Mouse (Mus musculus) neural tube, embryonic 13.5 days (tissue): ENCODE measurements around the gene Ntsr2. TPM values are rescaled to one million over a fixed set of nuclear protein-coding genes. Genes with fewer than 3 reads are reported as not detected.

Experiments used
- ATAC-seq: fragments of 200-750 bp; cut with Nextera tagmentation; 2 replicates; pipeline ENCODE4 v1.8.0; 2017; ENCODE audit warnings: low read depth, mild to moderate bottlenecking, moderate TSS enrichment, moderate library complexity
- H3K27ac ChIP-seq: fragments of 300-500 bp; sonication (generic); replicated peaks from 2 replicates; pipeline ENCODE4 v1.5.1; 2015; ENCODE audit warnings: moderate library complexity, mild to moderate bottlenecking, inconsistent platforms
- H3K27me3 ChIP-seq: fragments of 300-500 bp; sonication (generic); 2 replicates; pipeline ENCODE4 v1.6.1; 2015; ENCODE audit warnings: mild to moderate bottlenecking, inconsistent platforms
- H3K36me3 ChIP-seq: fragments of 300-500 bp; sonication (generic); 2 replicates; pipeline ENCODE4 v1.6.1; 2015; ENCODE audit warnings: mild to moderate bottlenecking, inconsistent platforms
- H3K4me1 ChIP-seq: fragments of 300-500 bp; sonication (generic); replicated peaks from 2 replicates; pipeline ENCODE4 v1.6.1; 2015; ENCODE audit warnings: inconsistent platforms
- H3K4me2 ChIP-seq: fragments of 300-500 bp; sonication (generic); 2 replicates; pipeline ENCODE4 v1.6.1; 2015; ENCODE audit warnings: inconsistent platforms, mild to moderate bottlenecking, moderate library complexity
- H3K4me3 ChIP-seq: fragments of 300-500 bp; sonication (generic); 2 replicates; pipeline ENCODE4 v1.5.1; 2015; ENCODE audit warnings: mild to moderate bottlenecking, inconsistent platforms
- H3K9ac ChIP-seq: fragments of 300-500 bp; sonication (generic); 2 replicates; pipeline ENCODE4 v1.6.1; 2015; ENCODE audit warnings: moderate library complexity, mild to moderate bottlenecking, inconsistent platforms
- H3K9me3 ChIP-seq: fragments of 300-500 bp; sonication (generic); 2 replicates; pipeline ENCODE4 v1.6.1; 2016; ENCODE audit warnings: inconsistent platforms
- WGBS: fragments of 180-500 bp; shearing (Covaris S2); methylation state at CpG from one replicate; pipeline ENCODE4 v1.1.7; 2015; 5-methylcytosine and 5-hydroxymethylcytosine counted together
- polyA plus RNA-seq: library from polyadenylated mRNA; unstranded; fragments of >200 nt; fragmentation: Nextera tagmentation; extraction: Ambion mirVana; gene quantifications from 2 replicates; pipeline ENCODE4 v1.2.1, GENCODE M21; 2015

Gene Ntsr2
- 0.70 and 0.73 TPM in 2 replicates for polyA plus RNA-seq

DNA sequence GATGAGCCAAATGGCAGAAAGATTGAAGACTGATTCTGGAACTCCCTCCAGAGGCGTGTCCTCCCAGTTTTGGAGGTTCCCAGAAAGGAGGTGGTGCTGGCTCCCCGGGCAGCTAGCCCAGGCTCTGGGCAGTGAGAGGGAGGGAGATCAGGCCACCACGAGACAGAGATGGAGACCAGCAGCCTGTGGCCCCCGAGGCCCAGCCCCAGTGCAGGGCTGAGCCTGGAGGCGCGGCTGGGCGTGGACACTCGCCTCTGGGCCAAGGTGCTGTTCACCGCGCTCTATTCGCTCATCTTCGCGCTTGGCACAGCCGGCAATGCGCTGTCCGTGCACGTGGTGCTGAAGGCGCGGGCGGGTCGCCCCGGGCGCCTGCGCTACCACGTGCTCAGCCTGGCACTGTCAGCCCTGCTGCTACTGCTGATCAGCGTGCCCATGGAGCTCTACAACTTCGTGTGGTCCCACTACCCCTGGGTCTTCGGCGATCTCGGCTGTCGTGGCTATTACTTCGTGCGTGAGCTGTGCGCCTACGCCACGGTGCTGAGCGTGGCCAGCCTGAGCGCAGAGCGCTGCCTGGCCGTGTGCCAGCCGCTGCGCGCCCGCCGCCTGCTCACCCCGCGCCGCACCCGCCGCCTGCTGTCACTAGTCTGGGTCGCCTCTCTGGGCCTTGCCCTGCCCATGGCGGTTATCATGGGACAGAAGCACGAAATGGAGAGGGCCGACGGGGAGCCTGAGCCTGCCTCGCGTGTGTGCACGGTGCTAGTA lies at the start of gene Ntsr2:
Gene Ntsr2 (plus strand): TSS at position 51 of the 762 bp plus-strand sequence.
- H3K4me1 ChIP-seq = peaks cover 10% of the 10 kb centered on the region
- peak within 1 kb of the TSS; percentile 38 for H3K4me3 ChIP-seq
- no peak within 1 kb of the TSS for H3K27ac ChIP-seq
- 4% methylated on average over 58 of the region's 58 CpGs for WGBS
- no peaks in the 10 kb centered on the region for H3K9me3 ChIP-seq
- H3K27me3 ChIP-seq = peaks cover 56% of the 10 kb centered on the region
- no peaks in the 10 kb centered on the region for H3K36me3 ChIP-seq
- peak within 1 kb of the TSS; percentile 61 for H3K9ac ChIP-seq
- peak; percentile 90 for ATAC-seq
- peak within 1 kb of the TSS; percentile 71 for H3K4me2 ChIP-seq

DNA sequence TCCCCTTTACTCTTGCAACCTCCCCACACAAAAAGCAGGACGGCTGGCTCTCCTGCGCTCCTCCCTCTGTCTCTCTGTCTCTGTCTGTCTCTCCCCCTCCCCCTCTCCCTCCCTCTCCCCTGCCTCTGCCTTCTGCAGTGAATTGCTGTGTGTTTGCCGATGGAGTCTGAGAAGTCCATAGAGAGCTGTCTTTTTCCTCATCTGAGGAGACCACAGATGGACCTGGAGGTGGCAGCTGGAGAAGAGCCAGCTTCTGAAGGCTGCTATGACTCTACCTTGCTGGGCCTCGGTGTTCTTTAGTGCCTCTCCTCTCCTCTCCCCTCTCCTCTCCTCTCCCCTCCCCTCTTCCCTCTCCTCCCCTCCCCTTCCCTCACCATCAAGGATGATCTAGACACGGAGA lies 47.6 kb upstream of the Ntsr2 start:
- Histone ChIP-seq H3K9me3 (no peaks in the 10 kb centered on the region), H3K27me3 (no peaks in the 10 kb centered on the region), H3K4me1 (no peaks in the 10 kb centered on the region), H3K4me2 (no peak overlapping the region), H3K4me3 (no peak overlapping the region), H3K27ac (no peak overlapping the region), H3K9ac (no peak overlapping the region), H3K36me3 (no peaks in the 10 kb centered on the region)
- 77% methylated on average over 5 of the region's 5 CpGs for WGBS
- ATAC-seq = no peak

DNA sequence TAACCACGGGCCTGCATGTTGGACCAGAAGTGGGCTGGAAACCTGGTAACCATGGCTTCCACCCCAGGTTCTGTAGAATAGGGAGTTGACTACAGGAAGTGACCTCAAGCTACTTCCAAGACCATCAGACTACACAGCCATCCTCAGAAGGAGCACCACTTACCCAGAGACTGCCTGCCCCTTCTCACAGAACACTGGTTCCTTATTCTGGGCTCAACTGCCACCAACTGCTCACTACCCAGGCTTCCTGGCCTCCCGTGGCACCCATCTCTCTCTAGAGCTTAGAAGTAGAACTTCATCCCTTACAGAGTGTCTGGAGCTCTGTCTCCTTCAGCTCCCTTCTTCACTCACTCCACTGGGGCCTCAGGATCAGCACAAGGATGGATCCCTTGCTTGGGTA lies 42.2 kb upstream of the Ntsr2 start, which contains the start of gene Lpin1:
Gene Lpin1 (minus strand): TSS at position 31 of the 400 bp plus-strand sequence.
- Histone ChIP-seq H3K4me3 (no peak within 1 kb of the TSS), H3K36me3 (no peaks in the 10 kb centered on the region), H3K9ac (no peak within 1 kb of the TSS), H3K4me2 (no peak within 1 kb of the TSS), H3K27ac (no peak within 1 kb of the TSS), H3K9me3 (no peaks in the 10 kb centered on the region), H3K4me1 (no peaks in the 10 kb centered on the region), H3K27me3 (no peaks in the 10 kb centered on the region)
- no peak for ATAC-seq
- WGBS = 89% methylated on average over 2 of the region's 2 CpGs

DNA sequence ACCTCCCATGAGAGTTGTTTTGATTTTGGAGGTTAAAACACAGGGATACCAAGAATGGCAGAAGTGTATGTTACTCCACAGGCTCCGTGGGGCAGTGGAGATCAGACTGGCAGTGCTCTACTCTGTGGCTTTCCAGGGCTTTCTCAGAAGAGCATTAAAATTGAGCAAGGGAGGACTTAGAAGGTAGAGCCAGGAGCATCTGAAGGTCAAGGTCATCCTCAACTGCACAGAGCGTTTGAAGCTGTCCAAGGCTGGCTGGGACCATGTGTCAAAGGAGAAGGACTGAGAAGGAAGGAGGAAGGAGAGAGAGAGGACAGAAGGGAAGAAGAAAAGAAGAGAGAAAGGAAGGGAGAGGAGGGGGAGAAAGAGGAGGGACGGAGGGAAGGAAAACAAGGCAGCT lies 38.6 kb upstream of the Ntsr2 start:
- Histone ChIP-seq H3K27ac (no peak overlapping the region), H3K4me2 (no peak overlapping the region), H3K4me1 (peaks cover 16% of the 10 kb centered on the region), H3K9ac (no peak overlapping the region), H3K36me3 (no peaks in the 10 kb centered on the region), H3K4me3 (no peak overlapping the region), H3K27me3 (no peaks in the 10 kb centered on the region), H3K9me3 (no peaks in the 10 kb centered on the region)
- no peak for ATAC-seq
- 74% methylated on average over 3 of the region's 3 CpGs for WGBS

DNA sequence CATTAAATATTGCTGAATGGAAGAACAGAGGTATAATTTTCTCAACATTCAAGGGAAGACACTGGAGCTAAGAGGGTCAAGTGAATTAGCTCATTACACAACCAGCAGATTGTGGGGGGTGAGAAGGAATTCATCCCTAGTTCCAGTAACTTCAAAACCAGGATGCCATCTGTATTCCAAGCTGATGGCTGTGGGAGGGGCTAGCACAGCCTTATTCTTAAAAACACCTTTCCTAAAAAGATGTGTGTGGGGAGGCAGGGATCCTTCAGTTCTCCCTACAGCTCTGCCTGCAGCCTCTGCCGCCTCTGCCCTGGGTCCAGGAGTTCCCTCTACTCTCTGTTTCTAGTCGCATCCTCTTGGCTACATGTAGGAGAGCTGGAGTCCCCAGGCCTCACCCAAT lies 37.4 kb upstream of the Ntsr2 start:
- Histone ChIP-seq H3K27me3 (no peaks in the 10 kb centered on the region; the same call in 1 of the 2 replicates), H3K9me3 (no peaks in the 10 kb centered on the region), H3K27ac (no peak overlapping the region), H3K4me1 (peaks cover 23% of the 10 kb centered on the region), H3K4me2 (no peak overlapping the region), H3K4me3 (no peak overlapping the region), H3K36me3 (no peaks in the 10 kb centered on the region), H3K9ac (no peak overlapping the region)
- no peak for ATAC-seq
- 84% methylated on average over 2 of the region's 2 CpGs for WGBS

DNA sequence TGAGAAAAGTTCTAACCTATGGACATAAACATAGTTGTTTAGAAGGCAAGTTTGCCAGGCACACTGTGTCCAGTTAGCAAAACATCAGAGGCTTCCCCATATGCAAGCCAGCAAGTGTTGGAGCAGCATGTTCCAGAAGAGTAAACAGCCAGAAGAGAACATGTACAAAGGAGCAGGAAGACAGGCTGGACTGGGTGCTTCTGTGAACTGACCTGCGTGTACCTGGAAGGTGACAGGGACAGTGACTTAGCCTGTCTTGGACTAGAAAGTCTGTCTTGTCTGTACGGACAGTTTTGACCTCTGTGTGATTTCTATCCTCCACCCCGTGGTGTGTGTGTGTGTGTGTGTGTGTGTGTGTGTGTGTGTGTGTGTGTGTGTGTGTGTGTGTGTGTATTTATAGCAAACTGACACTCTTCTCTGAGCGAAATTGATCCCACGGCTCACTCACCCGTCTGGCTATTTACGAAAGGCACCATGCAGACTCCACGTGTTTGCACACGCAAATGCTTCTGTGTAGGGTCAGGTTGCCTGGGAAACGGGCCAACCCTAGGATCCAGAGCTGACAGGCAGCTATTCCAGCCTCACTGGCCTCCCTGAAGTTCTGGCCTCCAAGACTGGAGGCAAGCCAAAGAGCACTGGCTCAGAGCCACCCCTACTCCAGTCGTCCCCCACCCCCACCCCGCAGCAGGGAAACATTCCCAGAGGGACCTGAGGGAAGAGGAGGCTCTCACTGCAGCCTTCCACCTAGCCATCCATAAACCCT lies 34.5 kb upstream of the Ntsr2 start:
- Histone ChIP-seq H3K36me3 (no peaks in the 10 kb centered on the region), H3K9ac (no peak overlapping the region), H3K27me3 (no peaks in the 10 kb centered on the region; the same call in 1 of the 2 replicates), H3K4me3 (no peak overlapping the region), H3K9me3 (no peaks in the 10 kb centered on the region), H3K27ac (peak overlapping the region; percentile 49), H3K4me1 (peaks cover 23% of the 10 kb centered on the region), H3K4me2 (no peak overlapping the region)
- WGBS = 13% methylated on average over 11 of the region's 12 CpGs
- ATAC-seq = peak; percentile 91

DNA sequence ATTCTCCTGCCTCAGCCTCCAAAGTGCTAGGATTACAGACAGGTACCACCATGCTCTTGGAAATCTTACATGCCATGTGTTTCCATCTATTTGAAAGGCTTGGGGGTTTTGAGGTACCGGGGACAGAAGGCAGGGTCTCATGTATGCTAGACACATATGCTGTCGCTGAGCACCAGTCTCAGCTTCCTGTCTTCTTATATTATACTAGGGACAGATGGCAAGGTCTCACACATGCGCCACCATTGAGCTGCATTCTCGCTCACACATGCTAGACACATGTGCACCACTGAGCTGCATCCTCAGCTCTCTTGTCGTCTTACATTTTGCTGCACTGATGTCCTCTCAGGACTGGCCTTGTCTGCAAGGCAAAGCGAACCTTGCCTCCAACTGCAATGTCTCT lies 33.7 kb upstream of the Ntsr2 start:
- peak; percentile 71; the same call in 1 of the 2 replicates for ATAC-seq

DNA sequence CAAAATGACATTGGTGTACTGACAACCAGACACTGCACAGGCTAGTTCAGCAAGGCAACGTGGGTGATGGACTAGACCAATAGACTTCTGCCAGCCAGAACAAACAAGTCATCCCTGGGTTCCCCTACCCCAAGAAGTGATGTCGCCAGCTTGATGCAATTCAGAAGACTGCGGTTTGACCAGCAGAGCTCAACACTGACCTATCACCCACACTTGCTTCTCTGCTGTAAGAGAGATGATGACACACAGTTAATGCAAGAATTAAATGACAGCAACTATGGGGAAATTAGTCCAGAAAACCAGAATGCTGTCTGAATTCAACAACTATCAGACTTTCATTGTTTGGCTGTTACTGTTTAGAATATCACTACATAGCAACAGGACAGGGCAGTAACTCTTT lies 33.0 kb upstream of the Ntsr2 start:
- ATAC-seq = no peak
- Histone ChIP-seq H3K4me3 (no peak overlapping the region), H3K4me1 (peaks cover 23% of the 10 kb centered on the region), H3K27ac (no peak overlapping the region), H3K36me3 (no peaks in the 10 kb centered on the region), H3K9me3 (no peaks in the 10 kb centered on the region), H3K4me2 (no peak overlapping the region), H3K27me3 (no peaks in the 10 kb centered on the region; the same call in 1 of the 2 replicates), H3K9ac (no peak overlapping the region)
- 90% methylated on average over 3 of the region's 3 CpGs for WGBS

More for the DNA sequence above, 33.7 kb upstream of the Ntsr2 start:
- H3K27ac ChIP-seq = no peak overlapping the region; the same call in 1 of the 2 replicates
- H3K36me3 ChIP-seq = no peaks in the 10 kb centered on the region
- H3K9ac ChIP-seq = no peak overlapping the region
- no peaks in the 10 kb centered on the region; the same call in 1 of the 2 replicates for H3K27me3 ChIP-seq
- H3K4me2 ChIP-seq = no peak overlapping the region
- no peak overlapping the region for H3K4me3 ChIP-seq
- peaks cover 23% of the 10 kb centered on the region for H3K4me1 ChIP-seq
- WGBS = 77% methylated on average over 6 of the region's 6 CpGs
- no peaks in the 10 kb centered on the region for H3K9me3 ChIP-seq

DNA sequence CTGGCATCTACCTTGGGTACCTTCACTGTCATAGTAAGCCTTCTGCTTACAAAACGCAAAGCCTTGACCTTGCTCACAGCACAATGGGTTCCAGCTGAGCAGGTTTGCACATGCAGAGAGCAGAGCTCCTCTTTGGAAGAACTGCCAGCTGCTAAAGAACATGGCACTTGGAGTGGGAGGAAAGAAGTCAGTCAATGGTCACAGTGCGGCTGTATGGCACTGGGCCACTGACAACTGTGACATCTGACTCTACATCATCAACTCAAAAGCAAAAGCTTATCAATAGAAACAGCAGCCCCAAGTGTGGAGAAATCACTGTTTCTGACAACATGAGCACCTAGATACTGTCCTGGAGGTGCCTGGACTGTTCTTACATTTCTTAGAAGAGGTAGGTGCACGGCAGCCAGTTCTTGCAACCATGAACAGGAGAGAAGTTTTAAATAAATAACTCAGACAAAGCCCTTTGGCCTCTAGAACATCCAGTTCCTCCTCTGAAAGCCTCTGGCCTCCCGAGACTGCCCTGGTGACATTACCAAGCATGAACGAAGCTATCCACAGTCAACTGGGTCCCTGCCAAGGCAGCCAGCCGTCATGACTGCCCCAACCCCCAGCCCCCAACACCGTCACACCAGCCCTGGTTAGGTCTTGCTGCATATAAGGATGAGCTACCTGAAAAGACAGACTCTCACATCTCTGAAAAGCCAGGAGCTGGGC lies 22.9 kb upstream of the Ntsr2 start:
- Histone ChIP-seq H3K27me3 (no peaks in the 10 kb centered on the region), H3K9me3 (no peaks in the 10 kb centered on the region), H3K4me1 (no peaks in the 10 kb centered on the region), H3K9ac (no peak overlapping the region), H3K4me2 (no peak overlapping the region), H3K4me3 (no peak overlapping the region), H3K27ac (no peak overlapping the region), H3K36me3 (no peaks in the 10 kb centered on the region)
- WGBS = 71% methylated on average over 7 of the region's 7 CpGs
- no peak for ATAC-seq

DNA sequence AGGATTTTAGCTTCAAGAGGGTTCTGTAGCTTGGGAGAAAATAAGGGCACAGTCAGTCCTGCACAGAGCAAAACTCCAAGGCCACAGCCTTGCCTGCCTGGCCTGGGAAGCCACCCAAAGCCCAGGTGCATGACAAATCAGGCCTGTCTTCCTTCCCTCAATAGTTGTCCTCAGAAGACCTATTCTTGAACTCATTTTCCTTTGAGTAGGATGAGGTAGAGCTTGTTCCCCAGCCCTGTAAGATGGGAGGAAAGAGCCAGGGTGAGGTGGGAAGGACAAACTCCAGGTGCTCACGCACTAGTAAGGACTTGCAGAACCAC lies 22.4 kb upstream of the Ntsr2 start:
- no peaks in the 10 kb centered on the region for H3K27me3 ChIP-seq
- no peaks in the 10 kb centered on the region for H3K4me1 ChIP-seq
- no peak overlapping the region for H3K9ac ChIP-seq
- no peak overlapping the region for H3K4me2 ChIP-seq
- H3K9me3 ChIP-seq = no peaks in the 10 kb centered on the region
- H3K36me3 ChIP-seq = no peaks in the 10 kb centered on the region
- H3K4me3 ChIP-seq = no peak overlapping the region
- ATAC-seq = no peak
- H3K27ac ChIP-seq = no peak overlapping the region
- 100% methylated on average over 1 of the region's 1 CpGs for WGBS

DNA sequence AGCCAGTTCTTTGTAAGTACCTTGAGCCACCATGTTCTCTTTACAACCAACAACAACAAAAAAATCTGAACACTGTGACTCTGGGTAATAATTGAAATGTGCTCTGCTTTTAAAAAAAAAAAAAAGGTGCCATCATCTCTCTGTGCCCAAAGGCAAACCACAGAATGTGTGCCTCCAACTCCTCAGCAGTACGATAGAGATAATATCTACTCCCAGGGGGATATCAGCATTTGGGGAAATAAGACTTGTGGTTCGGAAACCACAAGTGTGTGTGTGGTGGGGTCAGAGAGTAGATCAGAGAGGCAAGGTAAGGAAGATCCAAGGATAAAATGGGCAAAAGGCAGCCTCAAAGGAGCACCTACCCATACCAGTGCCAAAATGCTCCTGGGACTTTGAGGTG lies 21.8 kb upstream of the Ntsr2 start:
- WGBS = 80% methylated on average over 2 of the region's 2 CpGs
- Histone ChIP-seq H3K9me3 (no peaks in the 10 kb centered on the region), H3K27me3 (no peaks in the 10 kb centered on the region), H3K27ac (no peak overlapping the region), H3K36me3 (no peaks in the 10 kb centered on the region), H3K9ac (no peak overlapping the region), H3K4me3 (no peak overlapping the region), H3K4me1 (no peaks in the 10 kb centered on the region), H3K4me2 (no peak overlapping the region)
- ATAC-seq = no peak

DNA sequence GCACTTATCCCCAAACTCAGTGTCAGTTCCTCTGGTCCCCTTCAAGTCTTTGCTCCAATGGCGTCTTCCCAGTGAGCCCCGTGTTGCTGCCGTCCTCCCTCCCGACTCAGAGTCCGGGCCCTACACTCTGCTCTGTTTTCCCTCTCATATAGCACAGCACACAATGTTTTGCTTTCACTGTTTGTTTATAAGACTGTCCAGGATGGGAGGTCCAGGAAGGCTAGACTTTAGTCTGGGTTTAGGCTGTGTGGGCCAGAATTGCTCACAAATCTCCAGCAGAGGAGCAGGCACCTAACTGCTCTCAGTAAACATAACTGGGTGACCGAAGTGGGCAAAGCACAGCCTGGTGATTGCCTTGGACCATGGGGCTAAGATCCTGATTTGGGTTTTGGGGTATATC lies 19.9 kb upstream of the Ntsr2 start:
- WGBS = 85% methylated on average over 6 of the region's 6 CpGs
- H3K4me2 ChIP-seq = no peak overlapping the region
- no peaks in the 10 kb centered on the region for H3K27me3 ChIP-seq
- H3K9ac ChIP-seq = no peak overlapping the region
- H3K9me3 ChIP-seq = no peaks in the 10 kb centered on the region
- H3K4me1 ChIP-seq = no peaks in the 10 kb centered on the region
- H3K4me3 ChIP-seq = no peak overlapping the region
- H3K27ac ChIP-seq = no peak overlapping the region
- H3K36me3 ChIP-seq = no peaks in the 10 kb centered on the region
- ATAC-seq = no peak
